Mouse (Mus musculus): ENCODE data around the gene Tmem214. TPM values are rescaled to one million over a fixed set of nuclear protein-coding genes. Genes with fewer than 3 reads are reported as not detected.

Tmem214 gene
- polyA plus RNA-seq (2012; rRNA removed), result 64.6 and 67.2 TPM in 2 replicates

DNA sequence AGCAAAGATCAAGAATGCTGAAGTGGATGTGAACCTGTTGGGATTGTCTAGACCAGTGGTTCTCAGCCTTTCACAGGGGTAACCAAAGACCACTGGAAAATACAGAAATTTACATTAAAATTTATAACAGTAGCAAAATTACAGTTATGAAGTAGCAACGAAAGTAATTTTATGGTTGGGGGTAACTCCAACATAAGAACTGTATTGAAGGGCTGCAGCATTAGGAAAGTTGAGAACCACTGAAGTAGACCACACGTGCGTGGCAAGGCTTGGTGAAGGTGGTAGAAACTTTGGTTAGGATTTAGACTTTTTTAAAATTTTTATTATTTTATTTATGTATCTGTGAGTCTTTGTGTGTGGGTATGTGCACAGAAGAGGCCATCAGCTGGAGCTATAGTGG lies at the start of gene Tmem214:
TSS of gene Tmem214 (plus strand) at position 301 of the 400 bp plus-strand sequence.
- TF ChIP-seq CTCF (IDR thresholded peaks at IDR 0.05; ENCODE audit: borderline replicate concordance, insufficient read depth, low read depth, low read length), result no peak
- TF ChIP-seq POLR2A (IDR thresholded peaks at IDR 0.05; ENCODE audit: borderline replicate concordance, insufficient read depth, low read length), result no peak
- DNase-seq, result no peak
- 98% methylated on average over 3 of the region's 3 CpGs for WGBS
- Histone ChIP-seq H3K4me3 (replicated peaks; ENCODE audit: insufficient read depth, low read depth, low read length) (no peak within 1 kb of the TSS), H3K27ac (ENCODE audit: insufficient read depth, low read length) (no peak within 1 kb of the TSS), H3K27me3 (ENCODE audit: control insufficient read depth, insufficient read depth, low read length) (no peaks in the 10 kb centered on the region), H3K4me1 (ENCODE audit: control insufficient read depth, insufficient read depth, low read length) (no peaks in the 10 kb centered on the region)

DNA sequence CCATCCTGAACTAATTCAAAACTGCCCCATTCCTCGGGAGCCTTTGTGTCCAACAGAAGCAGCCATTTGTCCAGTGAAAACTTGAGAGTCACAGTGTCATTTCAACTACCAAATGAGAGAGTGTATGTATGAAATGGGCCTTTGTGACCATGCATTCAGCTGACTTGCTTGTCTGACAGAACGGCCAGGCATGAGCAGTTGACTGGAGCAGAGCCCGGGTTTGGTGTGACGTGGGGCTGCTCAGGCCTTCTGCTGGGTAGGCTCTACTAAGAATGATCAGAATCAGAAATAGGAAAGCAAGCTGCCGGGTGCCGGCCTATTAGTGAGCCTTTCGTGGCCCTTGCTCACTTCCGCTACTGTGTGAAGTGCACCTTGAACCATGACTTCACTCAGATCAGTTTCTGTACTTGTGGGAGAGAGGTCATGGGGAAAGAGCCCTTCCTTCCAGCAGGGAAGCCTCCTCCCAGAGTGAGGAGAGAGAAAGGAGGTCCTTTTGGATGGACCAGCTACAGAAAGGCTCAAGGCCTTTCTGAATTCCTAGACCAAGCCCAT lies 49.0 kb upstream of the Tmem214 start:
- no peak overlapping the region for H3K4me3 ChIP-seq (replicated peaks; ENCODE audit: insufficient read depth, low read depth, low read length)
- TF ChIP-seq POLR2A (IDR thresholded peaks at IDR 0.05; ENCODE audit: borderline replicate concordance, insufficient read depth, low read length) (no peak), CTCF (IDR thresholded peaks at IDR 0.05; ENCODE audit: borderline replicate concordance, insufficient read depth, low read depth, low read length) (no peak)
- 73% methylated on average over 8 of the region's 8 CpGs for WGBS
- H3K27ac ChIP-seq (ENCODE audit: insufficient read depth, low read length), result no peak overlapping the region
- DNase-seq, result peak in 1 of 2 experiments; percentile 42
- H3K4me1 ChIP-seq (ENCODE audit: control insufficient read depth, insufficient read depth, low read length), result peaks cover 31% of the 10 kb centered on the region
- H3K27me3 ChIP-seq (ENCODE audit: control insufficient read depth, insufficient read depth, low read length), result no peaks in the 10 kb centered on the region

DNA sequence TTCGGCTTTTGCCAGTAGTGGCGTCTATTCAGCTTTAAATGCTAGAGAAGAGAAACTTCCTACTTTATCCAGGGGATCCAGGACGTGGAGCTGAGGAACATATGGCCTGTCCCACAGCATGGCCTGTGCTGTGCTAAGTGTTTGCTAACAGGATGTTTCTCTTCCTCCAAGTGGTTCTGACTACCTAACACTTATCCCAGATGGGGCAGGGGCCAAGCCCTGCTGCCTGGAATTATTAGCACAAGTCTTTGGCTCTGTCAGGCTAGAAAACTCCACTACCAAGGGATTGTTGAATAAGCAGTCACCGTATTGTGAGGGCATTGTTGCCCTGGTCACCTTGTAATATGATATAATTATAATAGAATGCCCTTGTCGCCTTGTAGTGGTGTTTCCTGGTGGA lies 45.1 kb upstream of the Tmem214 start:
- no peak for TF ChIP-seq POLR2A (IDR thresholded peaks at IDR 0.05; ENCODE audit: borderline replicate concordance, insufficient read depth, low read length)
- no peak for TF ChIP-seq CTCF (IDR thresholded peaks at IDR 0.05; ENCODE audit: borderline replicate concordance, insufficient read depth, low read depth, low read length)
- peaks cover 43% of the 10 kb centered on the region for H3K4me1 ChIP-seq (ENCODE audit: control insufficient read depth, insufficient read depth, low read length)
- no peak overlapping the region for H3K27ac ChIP-seq (ENCODE audit: insufficient read depth, low read length)
- H3K4me3 ChIP-seq (replicated peaks; ENCODE audit: insufficient read depth, low read depth, low read length), result no peak overlapping the region
- no peaks in the 10 kb centered on the region for H3K27me3 ChIP-seq (ENCODE audit: control insufficient read depth, insufficient read depth, low read length)
- DNase-seq, result no peak
- WGBS, result 51% methylated on average over 5 of the region's 5 CpGs

DNA sequence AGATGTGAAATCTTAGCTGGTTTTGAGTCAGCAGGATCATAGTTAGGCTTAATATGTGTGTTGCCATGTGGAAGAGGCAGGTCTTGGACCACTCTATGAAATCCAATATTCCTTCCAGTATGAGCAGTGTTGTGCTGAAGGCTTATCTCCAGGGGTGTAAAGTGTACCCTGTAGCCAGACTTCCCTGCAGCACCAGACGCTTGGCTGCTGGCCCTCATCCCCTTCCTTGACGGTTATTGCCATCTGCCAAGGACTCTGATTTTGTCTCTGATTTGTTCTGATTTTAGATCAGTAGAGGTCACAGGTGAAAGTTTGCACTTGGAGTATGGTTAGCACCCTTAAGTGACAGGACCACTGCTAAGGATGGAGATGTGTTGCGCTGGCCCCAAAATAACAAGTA lies 44.7 kb upstream of the Tmem214 start:
- DNase-seq, result peak in 1 of 2 experiments; percentile 32
- Histone ChIP-seq H3K27me3 (ENCODE audit: control insufficient read depth, insufficient read depth, low read length) (no peaks in the 10 kb centered on the region), H3K27ac (ENCODE audit: insufficient read depth, low read length) (no peak overlapping the region), H3K4me3 (replicated peaks; ENCODE audit: insufficient read depth, low read depth, low read length) (no peak overlapping the region), H3K4me1 (ENCODE audit: control insufficient read depth, insufficient read depth, low read length) (peaks cover 47% of the 10 kb centered on the region)
- TF ChIP-seq CTCF (IDR thresholded peaks at IDR 0.05; ENCODE audit: borderline replicate concordance, insufficient read depth, low read depth, low read length), result no peak
- WGBS, result 44% methylated on average over 3 of the region's 3 CpGs

DNA sequence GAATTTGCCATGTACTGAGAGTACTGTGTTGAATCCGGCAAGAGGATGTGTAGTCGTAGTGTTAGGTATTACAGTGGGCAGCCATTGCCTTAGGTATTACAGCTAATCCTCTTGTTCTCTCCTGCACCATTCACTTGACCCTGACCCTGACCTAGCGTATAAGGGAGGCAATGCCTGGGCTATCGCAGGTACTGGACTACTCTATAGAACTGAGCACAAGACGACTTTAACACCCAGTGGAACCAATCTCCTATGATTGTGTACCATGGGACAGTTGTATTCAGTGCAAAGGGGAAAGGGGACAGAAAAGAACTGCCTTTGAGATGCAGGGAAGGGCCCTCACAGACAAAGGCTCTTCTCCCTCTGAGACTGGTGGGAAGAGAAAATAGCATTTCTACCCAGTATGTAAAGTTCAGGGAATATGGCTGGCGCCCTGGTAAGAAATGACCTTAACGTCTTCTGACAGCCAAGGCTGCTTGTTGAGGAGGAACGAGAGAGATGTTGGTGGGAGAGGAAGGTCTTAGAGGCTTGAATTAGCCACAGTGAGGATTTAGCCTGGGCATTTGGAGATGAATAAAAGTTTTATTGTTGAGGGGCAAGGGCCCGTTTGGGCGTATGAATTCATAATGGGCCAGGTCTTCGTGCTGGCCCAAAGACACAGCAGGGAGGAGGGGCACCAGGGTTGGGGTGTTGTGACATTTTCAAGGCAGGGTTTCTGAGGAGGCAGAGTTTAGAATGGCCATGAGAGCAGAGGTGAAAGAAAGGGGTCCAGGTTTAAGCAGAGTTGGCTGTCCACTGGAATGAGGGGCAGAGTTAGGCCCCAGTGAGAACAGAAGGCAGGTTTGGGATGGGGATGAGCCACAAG lies 43.5 kb upstream of the Tmem214 start:
- Histone ChIP-seq H3K4me3 (replicated peaks; ENCODE audit: insufficient read depth, low read depth, low read length) (no peak overlapping the region), H3K27me3 (ENCODE audit: control insufficient read depth, insufficient read depth, low read length) (no peaks in the 10 kb centered on the region), H3K27ac (ENCODE audit: insufficient read depth, low read length) (no peak overlapping the region), H3K4me1 (ENCODE audit: control insufficient read depth, insufficient read depth, low read length) (peaks cover 39% of the 10 kb centered on the region)
- no peak for TF ChIP-seq POLR2A (IDR thresholded peaks at IDR 0.05; ENCODE audit: borderline replicate concordance, insufficient read depth, low read length)
- no peak for TF ChIP-seq CTCF (IDR thresholded peaks at IDR 0.05; ENCODE audit: borderline replicate concordance, insufficient read depth, low read depth, low read length)
- no peak for DNase-seq
- WGBS, result 74% methylated on average over 11 of the region's 11 CpGs

DNA sequence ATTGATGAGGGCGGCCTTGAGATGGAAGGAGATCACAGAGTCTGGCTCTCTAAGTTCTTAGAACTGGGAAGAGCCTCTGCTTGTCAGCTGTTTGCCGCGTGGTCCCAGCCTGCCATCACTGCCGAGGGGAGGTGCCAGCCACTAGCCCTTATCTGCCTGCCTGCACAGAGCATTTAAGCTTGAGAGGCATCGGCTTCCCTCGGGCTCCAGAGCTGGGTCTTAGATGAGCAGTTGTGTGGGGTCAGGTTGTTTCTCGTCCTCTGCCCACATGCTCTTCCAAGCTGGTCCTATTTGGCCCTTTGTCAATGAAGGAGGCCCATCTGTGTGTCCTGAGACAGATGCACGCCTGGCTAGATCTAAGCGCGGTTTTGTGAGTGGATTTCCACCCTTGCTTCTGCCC lies 42.6 kb upstream of the Tmem214 start:
- H3K4me1 ChIP-seq (ENCODE audit: control insufficient read depth, insufficient read depth, low read length), result peaks cover 39% of the 10 kb centered on the region
- no peak overlapping the region for H3K4me3 ChIP-seq (replicated peaks; ENCODE audit: insufficient read depth, low read depth, low read length)
- peak; percentile 34 to 44 for DNase-seq
- WGBS, result 17% methylated on average over 10 of the region's 10 CpGs
- peak overlapping the region; percentile 55 for H3K27ac ChIP-seq (ENCODE audit: insufficient read depth, low read length)
- TF ChIP-seq POLR2A (IDR thresholded peaks at IDR 0.05; ENCODE audit: borderline replicate concordance, insufficient read depth, low read length) (no peak), CTCF (IDR thresholded peaks at IDR 0.05; ENCODE audit: borderline replicate concordance, insufficient read depth, low read depth, low read length) (no peak)
- no peaks in the 10 kb centered on the region for H3K27me3 ChIP-seq (ENCODE audit: control insufficient read depth, insufficient read depth, low read length)

DNA sequence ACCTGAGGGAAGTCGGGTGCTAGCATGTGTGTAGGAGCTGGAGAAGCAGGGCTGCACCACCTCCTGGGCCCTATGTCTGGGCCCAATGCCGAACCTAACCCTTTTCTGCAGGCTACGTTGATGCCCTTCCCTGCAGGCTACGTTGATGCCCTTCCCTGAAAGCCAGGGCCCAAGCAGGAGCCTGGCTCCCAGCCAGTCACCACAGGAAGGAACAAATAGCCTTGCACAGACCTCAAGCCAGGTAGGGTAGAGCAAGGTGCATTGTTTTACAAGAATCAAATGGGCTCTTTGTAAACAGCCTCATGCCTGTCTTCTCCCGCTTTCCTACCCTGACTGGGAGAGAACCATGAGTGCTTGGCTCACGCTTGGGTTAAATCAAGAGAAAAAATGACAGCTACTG lies 42.0 kb upstream of the Tmem214 start:
- no peaks in the 10 kb centered on the region for H3K27me3 ChIP-seq (ENCODE audit: control insufficient read depth, insufficient read depth, low read length)
- WGBS, result 15% methylated on average over 6 of the region's 6 CpGs
- H3K4me3 ChIP-seq (replicated peaks; ENCODE audit: insufficient read depth, low read depth, low read length), result no peak overlapping the region
- TF ChIP-seq CTCF (IDR thresholded peaks at IDR 0.05; ENCODE audit: borderline replicate concordance, insufficient read depth, low read depth, low read length) (no peak), POLR2A (IDR thresholded peaks at IDR 0.05; ENCODE audit: borderline replicate concordance, insufficient read depth, low read length) (no peak)
- peaks cover 39% of the 10 kb centered on the region for H3K4me1 ChIP-seq (ENCODE audit: control insufficient read depth, insufficient read depth, low read length)
- DNase-seq, result peak; percentile 77 to 82
- peak overlapping the region; percentile 55 for H3K27ac ChIP-seq (ENCODE audit: insufficient read depth, low read length)

DNA sequence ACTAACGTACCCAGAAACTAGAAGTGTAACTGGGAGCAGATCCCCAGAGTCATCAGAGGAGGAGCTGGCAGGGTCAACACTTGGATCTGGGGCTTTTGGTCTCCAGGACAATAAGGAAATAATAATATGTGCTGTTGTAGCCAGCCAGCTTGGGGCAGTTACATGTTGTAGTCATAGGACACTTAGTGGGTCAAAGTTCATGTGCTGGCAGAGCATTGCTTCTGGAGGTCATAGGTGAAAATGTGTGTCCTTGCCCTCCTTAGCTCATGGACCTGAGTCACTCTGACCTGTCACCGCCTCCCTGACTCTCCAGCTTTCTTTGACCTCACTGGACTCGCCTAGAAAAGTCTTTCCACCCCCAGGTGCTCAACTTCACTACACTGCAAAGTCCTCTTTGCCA lies 34.4 kb upstream of the Tmem214 start:
- 90% methylated on average over 3 of the region's 3 CpGs for WGBS
- no peak for TF ChIP-seq CTCF (IDR thresholded peaks at IDR 0.05; ENCODE audit: borderline replicate concordance, insufficient read depth, low read depth, low read length)
- TF ChIP-seq POLR2A (IDR thresholded peaks at IDR 0.05; ENCODE audit: borderline replicate concordance, insufficient read depth, low read length), result no peak
- Histone ChIP-seq H3K4me3 (replicated peaks; ENCODE audit: insufficient read depth, low read depth, low read length) (no peak overlapping the region), H3K27ac (ENCODE audit: insufficient read depth, low read length) (no peak overlapping the region), H3K27me3 (ENCODE audit: control insufficient read depth, insufficient read depth, low read length) (no peaks in the 10 kb centered on the region), H3K4me1 (ENCODE audit: control insufficient read depth, insufficient read depth, low read length) (no peaks in the 10 kb centered on the region)
- DNase-seq, result no peak

Data from cerebellum, adult 2 months (tissue).